Mouse (Mus musculus) thymus, postnatal 36 days (tissue): ENCODE results near the gene Tmcc3.
"Not testable (repeated sequence)": the region's sequence is repeated elsewhere in the genome, so short reads cannot be mapped to it uniquely, and the experiment has no call there.

Experiments
- DNase-seq, 2 experiments: peaks; one replicate each; pipeline ENCODE4 v3.0.0; 2022; ENCODE audit warnings: mixed read lengths in 2 of 2

Gene Tmcc3

GRCm38 (mm10) chr10:94595705-94596104 lies 284.0 kb downstream of the Tmcc3 start:
- no peak for DNase-seq

DNA sequence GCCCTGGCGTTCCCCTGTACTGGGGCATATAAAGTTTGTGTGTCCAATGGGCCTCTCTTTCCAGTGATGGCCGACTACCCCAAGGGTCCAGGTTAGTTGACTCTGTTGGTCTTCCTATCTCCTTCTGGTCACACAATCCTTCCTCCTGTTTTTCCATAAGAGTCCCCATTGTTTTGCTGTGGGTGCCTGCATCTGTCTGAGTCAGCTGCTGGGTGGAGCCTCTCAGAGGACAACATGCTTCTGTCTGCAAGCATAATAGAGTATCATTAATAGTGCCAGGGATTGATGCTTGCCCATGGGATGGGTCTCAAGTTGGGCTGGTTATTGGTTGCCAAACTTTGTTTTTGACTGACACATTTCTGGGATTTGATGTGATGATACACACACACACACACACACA lies 288.1 kb downstream of the Tmcc3 start:
- not testable (repeated sequence) for DNase-seq

- no peak for DNase-seq
Measured at GRCm38 (mm10) chr10:94601034-94601433, 289.3 kb downstream of the Tmcc3 start.

DNA sequence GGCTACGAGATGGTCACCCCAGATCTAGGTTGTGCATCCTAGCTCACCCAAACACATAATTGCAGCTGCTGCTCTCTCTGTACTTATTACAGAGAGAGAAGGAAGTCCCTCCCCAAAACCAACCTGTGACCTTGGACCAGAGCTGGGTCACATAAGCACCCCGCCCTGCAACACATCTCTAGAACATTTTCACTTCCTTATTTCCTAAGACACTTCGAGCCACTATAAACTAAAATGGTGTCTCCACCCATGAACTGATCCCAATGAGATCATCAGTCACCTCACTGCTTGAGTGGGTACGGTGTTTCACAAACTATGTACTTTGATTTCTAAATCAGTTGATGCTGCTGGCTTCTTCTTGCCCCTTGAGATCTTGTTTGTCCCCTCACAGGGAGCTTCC lies 293.7 kb downstream of the Tmcc3 start:
- no peak for DNase-seq

DNA sequence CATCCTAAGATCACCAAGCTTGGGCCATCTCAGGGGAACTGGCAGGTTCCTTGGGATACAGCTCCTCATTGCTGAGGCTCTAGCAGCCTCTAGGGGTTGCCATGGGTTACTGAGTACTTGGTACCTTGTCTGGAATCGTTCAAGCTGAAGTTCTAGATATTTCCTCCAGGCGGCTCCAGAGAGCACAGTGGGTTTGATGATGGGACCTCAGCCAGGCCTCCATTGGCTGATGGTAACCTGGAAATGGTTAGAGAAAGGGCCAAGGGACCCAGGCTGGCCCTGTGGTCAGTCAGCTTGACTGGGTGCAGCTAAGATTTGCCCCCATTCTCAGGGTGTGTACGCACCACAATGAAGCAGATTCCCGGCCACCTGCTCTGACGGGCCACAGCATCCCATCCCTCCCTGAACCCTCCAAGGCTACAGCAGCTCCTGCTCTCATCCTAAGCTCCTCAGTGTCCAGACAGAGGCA lies 297.6 kb downstream of the Tmcc3 start:
- DNase-seq: peak; percentile 56 to 59

DNA sequence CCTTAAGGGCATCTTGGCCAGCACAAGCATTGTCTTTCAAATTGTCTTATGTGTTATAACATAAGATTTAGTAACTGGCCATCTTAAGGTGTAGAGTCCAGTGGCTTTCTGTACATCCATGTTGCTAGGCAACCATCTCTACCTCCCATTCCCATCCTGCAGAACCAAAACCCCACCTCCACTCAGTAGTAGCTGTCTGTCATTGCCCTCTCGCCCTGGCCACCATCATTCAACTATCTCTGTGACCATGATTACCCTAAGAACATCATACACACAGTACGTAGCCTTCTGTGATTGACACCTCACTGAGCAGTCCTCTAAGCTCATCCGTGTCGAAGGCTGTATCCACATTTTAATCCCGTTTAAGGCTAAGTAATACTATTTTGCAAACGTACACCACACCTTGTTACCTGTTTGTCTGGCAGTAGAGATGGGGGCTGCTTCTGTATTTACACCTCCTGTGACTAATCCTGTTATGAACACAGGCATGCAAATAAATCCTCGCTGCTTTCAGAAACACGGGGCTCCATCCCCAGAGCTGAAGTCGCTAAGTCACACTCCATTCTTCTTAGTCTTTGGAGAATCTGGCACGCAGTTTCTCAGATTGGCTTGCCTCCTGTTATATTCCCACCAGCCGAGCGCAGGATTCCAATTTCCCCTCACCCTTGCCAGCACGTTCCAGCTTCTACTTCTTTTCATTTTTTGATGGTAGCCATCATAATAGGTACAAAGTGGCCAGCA lies 299.6 kb downstream of the Tmcc3 start:
- no peak for DNase-seq

DNA sequence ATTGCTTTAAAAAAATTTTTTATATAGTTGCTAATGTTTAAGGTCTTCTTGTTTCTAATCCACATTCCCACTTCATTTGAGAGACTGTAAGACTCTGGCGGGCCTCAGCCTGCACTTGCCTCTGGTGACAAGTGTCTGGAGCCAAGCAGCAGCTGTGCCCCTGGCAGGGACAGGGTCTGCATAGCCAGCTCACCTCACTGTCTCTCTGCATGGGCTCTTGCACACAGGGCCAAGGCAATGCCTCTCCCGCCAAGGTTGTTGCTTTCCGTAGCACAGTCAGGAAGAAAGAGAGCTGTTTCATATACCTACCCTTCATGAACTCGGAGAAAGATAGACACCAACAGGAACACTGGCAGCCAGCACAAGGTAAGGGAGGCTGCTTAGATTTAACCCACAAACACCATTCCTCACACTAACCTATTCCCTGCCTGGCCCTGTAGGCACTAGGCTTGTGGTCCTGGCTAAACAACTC lies 300.3 kb downstream of the Tmcc3 start:
- no peak for DNase-seq

DNA sequence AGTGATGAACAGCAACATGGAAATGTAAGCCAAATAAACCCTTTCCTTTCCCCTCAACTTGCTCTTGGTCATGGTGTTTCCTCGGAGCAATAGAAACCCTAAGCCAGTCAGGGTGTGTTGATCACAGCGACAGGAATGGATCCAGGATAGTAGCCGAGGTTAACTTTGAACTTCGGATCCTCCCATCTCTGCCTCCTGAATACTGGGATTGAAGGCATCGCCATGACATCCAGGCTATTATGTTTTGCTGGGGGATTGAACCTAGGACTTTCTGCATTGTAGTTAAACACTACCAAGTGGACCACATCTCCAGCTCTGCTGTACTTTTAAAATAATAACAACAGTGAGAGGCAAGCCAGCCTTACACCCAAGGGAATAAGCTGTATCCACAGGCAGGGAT lies 307.8 kb downstream of the Tmcc3 start:
- DNase-seq: no peak

DNA sequence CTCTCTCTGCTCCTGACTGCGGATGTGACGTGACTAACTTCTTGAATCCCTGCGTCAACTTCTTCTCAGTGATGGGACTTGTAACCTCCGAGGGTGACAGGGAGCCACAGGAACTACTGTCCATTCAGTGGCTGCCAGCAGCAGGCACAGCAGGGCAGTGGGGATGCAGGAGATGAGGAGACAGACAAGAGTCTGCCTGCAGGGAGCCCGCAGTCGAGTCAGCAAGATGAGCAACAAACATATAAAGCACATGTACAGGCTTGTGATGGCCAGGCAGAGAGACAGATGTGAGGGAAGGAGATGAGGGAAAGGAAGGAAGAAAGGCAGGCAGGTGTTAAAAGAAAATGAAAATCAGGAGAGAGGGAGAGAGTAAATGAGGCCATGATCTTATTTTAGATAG lies 308.8 kb downstream of the Tmcc3 start:
- DNase-seq: no peak

DNA sequence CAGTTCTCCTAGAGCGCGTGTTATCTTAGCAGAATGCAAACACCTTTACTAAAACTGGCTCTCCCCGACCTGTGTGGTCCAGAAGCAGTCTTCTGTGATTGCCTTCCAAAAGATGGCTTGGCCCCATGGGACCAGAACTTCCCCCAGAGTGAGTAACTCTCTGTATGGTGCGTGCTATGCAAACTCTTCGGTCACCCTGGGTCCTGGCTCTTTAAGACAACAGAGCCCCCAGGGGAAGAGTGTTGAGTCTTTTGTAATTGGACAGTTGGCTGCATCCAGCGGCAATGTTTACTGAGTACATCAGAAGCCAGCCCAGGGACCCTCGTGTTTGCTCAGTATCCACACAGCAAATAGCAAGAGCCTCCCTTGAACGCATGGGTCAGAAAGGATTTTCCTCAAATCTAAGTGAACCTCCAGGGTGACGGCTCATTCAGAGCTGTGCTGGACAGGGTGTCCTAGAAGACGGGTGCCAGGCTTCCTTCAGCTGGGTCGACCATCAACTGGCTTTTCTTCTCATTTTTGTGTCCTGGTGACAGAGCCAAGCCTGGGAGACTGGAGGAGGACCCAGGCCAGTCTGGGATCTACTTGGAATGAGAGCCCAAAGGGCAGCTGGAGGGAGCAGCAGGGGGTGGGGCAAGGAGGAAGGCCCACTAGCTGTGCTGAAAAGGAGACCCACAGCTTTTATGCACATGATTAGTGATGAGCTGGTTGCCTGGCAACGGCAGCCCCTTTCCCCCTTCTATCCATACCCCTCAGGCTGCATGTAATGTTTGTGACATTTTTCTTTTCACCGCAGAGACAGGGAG lies 309.9 kb downstream of the Tmcc3 start:
- no peak for DNase-seq

DNA sequence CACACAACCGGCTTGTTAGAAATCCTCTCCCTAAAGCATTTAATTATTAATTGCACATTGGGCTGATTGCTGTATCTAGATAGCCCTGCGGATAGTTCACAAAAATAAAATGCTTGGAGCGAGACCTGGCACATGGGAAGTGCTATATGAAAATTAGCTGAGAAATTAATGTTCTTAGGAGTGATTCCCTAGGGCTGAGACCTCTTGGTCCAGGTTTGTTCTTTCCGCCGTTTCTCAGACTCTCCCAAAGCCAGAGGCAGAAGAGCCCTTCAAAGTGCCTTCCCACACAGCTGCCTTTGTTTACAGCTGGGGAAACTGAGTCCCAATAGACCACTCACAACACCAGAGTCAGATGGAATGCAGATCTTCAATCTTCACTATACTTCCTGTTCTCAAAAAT lies 310.5 kb downstream of the Tmcc3 start:
- DNase-seq: no peak

- no peak for DNase-seq
Measured at GRCm38 (mm10) chr10:94622828-94623227, 311.1 kb downstream of the Tmcc3 start.

GRCm38 (mm10) chr10:94623617-94624016 lies 311.9 kb downstream of the Tmcc3 start:
- DNase-seq: peak; percentile 46 to 52

DNA sequence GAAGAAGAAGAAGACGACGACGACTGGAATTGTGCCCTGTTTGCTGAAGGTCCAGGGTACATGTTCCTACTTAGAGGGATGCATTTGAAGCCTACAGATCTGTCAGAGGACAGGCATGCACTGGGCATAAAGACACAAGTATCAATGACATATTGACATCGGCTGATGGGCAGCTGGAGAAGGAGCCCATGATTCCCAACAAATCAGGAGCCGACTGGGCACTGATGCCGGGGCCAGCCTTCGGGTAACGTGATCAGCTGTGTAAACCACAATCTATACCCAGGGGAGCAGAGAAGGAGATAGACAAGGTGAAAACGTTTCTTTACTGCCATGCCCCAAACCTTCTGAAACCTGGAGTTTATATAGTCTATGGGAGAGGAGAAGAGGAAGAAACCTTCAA lies 313.3 kb downstream of the Tmcc3 start:
- no peak for DNase-seq

- DNase-seq: no peak
Measured at GRCm38 (mm10) chr10:94625606-94626005, 313.9 kb downstream of the Tmcc3 start.

DNA sequence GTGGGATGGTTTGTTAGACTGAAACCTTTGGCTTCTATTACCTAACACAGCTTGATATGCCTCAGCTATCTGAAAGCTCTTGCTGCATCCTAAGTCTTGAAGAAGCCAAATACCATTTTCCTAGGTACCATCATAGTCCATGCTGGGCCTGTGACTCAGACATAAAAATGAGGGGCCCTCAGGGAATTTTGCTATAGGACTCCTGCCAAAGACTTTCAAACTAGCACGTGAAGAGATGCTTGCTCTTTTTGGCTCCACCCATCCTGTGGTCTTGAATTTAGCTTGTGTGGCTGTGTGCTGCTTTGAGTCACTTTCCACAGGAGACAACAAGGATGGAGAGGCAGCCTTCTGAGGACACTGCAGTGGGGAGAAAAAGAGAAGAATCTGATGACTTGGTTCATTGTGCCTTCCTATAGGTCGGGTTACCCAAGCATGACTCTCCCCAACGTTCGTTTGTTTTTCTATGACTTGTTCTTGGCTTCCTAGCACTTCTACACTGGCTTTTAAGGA lies 319.1 kb downstream of the Tmcc3 start:
- DNase-seq: no peak

DNA sequence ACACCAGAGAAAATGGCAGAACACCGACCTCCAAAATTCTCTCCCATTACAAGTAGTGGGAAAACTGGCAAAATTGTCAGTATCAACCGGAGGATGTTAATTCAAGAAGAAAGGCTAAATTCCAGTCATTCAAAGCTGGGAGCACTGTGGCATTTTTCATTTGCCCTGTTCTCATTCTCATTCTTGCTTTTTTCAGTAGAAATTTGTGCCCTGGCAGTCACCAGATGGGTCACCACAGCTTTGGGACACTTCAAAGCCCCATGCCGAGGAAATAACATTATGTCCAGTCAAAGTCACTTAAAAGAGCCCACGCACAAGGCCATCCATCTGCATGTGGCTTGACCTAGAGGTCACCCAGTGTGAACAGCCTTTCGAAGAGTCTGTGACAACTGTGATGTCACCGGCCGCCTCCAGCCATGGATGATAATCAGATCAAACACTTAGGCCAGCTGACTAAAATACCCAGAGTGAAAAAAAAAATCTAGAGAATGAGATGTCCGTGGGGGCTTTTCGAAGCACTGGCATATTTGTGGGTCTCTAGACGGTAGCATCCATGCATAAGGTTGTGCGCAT lies 319.9 kb downstream of the Tmcc3 start:
- no peak for DNase-seq

GRCm38 (mm10) chr10:94632245-94632644 lies 320.5 kb downstream of the Tmcc3 start:
- DNase-seq: no peak

DNA sequence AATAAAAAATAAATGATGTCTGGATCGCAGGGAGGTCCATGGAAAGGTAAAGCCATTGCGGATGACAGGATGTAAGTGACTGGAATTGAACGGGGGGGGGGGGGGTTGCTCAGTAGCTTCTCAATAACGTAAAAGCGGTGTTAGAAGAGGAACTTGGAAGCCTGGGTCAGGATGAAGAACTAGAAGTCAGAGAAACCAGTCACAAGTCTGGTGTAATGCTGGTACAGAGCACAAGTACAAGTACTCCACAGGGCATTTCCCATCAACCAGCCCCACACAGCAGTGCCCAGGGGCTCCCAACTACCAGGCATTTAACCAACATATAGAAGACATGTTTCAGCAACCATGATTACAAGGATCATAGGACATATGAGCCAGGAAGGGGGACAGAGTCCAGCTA lies 326.9 kb downstream of the Tmcc3 start:
- DNase-seq: no peak

- no peak for DNase-seq
Measured at GRCm38 (mm10) chr10:94639281-94639680, 327.5 kb downstream of the Tmcc3 start.

DNA sequence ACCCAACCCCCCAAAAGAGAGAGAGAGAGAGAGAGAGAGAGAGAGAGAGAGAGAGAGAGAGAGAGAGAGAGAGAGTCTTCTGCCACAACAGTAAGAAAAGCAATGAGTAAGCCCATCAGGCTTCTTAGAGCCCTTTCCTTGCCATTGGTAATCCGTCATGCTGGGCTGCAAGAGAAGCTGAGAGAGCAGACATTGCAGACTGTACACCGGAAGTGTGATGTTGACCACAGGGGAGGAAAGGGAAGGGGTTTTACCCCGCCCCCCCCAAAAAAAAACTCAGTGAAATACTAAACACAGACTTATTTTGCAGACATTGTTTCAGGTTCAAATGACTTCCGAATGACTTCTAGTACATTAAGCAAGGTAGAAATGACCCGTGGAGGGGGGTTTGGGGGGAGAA lies 328.3 kb downstream of the Tmcc3 start:
- no peak for DNase-seq
